Mouse (Mus musculus): ENCODE results near the gene Speer4e. TPM values are rescaled to one million over a fixed set of nuclear protein-coding genes. Genes with fewer than 3 reads are reported as not detected.

The Speer4e gene
- total RNA-seq, 2 experiments from 2014 or later = not detected

Other genes with a start within 250 kb of the Speer4e start
- gene Gm9758, start 23.5 kb downstream of the Speer4e start, total RNA-seq (2021) = not detected
- not detected for gene Gm10354, start 40.5 kb upstream of the Speer4e start, total RNA-seq (2021)
- not detected for gene Gm17019, start 94.6 kb upstream of the Speer4e start, total RNA-seq (2021)

Measured in heart, postnatal 4 days (tissue).